Mouse (Mus musculus): ENCODE measurements around the gene Mfsd6.

Gene Mfsd6

GRCm38 (mm10) chr1:52727056-52727900 is at the start of gene Mfsd6:
Gene Mfsd6 (minus strand): TSS chr1:52727462.
- peak; percentile 64 to 72 for DNase-seq

- DNase-seq: peak; percentile 30 to 59
Measured at GRCm38 (mm10) chr1:52765176-52766111, 38.2 kb upstream of the Mfsd6 start.

DNA sequence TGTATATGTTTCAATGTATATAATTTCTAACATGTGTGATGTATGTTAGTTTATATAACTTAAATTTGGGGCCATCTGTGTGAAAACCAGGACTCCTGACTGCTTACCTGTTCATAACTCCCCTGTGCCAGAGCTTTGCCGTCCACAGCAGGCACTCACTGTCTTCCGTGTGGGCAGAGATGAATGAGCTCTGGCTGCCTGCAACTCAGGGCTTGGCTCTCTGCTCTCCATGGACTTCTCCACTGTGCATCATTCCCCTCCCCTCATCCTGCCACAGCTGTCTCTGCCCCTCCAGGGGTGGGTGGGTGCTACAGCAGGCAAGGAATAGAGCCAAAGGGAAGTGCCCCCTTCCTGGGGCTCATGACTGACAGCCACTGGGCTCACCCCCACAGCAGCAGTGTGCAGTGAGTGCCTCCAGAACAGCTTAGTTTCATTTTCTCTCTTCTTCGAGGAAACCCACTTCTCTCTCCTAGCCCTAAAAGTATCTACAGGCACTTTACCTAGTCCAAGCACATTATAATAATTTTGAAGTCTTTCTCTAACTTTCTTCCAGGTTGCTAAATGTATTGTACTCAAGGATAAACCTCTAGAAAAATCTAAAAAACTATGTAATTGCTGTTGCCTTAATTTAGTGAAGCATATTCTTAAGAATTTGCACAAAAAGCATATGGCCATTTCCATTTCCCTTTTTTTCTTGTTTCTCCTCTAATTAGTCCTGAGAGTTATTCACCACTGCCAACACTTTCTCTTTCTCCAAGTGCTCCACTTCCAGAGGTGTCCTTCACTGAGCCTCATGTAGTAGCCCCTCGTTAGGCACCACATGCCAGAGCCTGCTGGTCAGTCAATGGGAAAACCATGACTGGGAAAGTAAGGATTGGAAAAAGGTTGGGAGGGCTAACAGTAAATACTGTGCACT is 36.9 kb upstream of the Mfsd6 start:
- no peak for DNase-seq

DNA sequence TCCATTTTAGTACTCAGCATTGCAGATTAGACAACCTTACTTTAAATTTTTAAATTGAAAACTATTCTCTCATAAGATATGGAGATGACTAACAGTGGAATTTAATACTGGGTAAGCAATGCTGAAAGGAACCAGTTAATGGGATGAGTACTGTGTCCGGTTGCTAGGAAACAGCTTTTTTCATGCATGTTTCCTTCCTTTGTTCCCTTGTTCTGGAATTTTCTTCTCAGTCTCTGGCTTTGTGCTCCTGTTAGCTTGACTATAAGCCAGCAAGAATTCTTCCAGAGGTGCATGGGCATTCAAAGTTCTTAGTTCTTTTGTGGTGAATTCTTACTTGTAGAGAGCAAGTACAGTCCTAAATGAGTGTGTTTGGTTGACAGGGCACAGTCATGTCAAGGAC is 30.9 kb upstream of the Mfsd6 start:
- no peak for DNase-seq

DNA sequence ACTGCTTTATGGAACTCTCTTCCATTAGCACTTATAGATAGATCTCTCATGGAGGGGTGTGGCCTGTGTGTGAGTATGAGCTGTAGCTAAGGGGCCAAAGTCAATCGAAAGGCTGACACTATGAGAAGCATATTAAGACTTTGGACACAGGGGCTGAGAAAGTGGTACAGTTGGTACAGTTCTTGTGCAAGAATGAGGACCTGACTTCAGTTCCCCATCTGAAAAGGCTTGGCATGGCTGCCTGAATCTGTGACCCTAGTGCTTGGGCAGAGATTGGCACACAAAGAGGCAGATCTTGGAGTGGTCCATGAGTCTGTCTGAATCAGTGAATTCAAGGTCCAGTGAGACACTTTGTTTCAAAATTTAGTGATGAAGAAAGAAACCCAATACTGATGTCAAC is 27.1 kb upstream of the Mfsd6 start:
- no peak for DNase-seq

GRCm38 (mm10) chr1:52753828-52754227 is 26.6 kb upstream of the Mfsd6 start:
- DNase-seq: no peak

DNA sequence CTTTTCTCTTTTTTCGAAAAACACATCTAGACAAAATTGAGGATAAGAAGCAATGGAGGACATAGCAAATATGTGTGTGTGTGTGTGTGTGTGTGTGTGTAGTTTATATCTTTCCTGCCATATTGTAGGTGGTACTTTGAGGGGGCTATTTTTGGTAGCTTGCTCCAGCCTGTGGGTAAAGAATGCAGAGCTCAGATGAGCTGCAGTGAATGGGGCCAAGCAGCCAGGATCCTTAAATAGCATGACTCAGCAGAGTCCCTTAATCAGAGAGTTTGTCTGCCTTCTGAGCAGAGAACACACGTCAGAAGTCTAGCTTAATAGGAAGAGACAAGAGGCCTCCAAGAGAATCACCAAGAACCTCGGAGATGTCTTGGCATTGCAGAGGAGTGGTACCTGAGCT is 25.4 kb upstream of the Mfsd6 start:
- no peak for DNase-seq

GRCm38 (mm10) chr1:52751634-52752033 is 24.4 kb upstream of the Mfsd6 start:
- no peak for DNase-seq

DNA sequence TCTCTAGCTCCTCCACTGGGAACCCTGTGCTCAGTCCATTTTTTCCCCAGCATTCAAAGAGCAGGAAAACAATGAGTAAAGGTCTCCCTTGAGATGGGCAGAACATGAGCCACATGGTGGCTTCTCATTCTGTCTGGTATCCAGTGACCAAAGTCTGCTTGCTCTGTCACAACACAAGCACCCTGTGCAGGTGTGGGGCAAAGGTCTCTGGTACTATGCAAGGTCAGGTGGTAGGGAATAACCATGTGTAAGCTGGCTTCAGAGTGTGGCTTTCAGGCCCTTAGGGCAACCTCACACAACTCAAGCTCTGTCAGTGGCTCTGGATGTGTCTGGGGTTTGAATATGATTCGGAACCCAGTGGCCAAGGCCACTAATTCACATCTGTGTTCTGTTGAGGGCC is 22.7 kb upstream of the Mfsd6 start:
- DNase-seq: no peak

GRCm38 (mm10) chr1:52748260-52748659 is 21.0 kb upstream of the Mfsd6 start:
- peak; percentile 59 to 64 for DNase-seq

- no peak for DNase-seq
Measured at GRCm38 (mm10) chr1:52742567-52742966, 15.3 kb upstream of the Mfsd6 start.

DNA sequence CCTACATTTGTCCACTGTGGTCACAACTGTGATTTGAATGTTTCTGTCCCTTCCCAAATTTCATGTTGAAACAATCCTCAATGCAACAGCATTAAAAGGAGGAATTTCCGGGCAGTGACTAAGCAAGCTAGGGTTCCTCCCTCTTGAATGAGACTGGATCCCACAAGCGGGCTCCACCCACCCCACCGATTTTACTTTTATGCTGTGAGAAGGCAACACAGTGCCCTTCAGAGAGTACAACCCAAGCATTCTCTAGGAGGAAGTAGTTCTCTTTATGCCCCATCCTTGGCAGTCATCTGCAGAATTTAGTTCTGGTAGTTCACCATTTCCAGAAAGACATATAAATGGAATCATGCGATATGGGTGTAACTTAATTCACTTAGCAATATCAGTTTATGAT is 6.9 kb upstream of the Mfsd6 start:
- DNase-seq: peak in 1 of 2 experiments; percentile 12

GRCm38 (mm10) chr1:52730258-52730657 is 3.0 kb upstream of the Mfsd6 start:
- DNase-seq: no peak

DNA sequence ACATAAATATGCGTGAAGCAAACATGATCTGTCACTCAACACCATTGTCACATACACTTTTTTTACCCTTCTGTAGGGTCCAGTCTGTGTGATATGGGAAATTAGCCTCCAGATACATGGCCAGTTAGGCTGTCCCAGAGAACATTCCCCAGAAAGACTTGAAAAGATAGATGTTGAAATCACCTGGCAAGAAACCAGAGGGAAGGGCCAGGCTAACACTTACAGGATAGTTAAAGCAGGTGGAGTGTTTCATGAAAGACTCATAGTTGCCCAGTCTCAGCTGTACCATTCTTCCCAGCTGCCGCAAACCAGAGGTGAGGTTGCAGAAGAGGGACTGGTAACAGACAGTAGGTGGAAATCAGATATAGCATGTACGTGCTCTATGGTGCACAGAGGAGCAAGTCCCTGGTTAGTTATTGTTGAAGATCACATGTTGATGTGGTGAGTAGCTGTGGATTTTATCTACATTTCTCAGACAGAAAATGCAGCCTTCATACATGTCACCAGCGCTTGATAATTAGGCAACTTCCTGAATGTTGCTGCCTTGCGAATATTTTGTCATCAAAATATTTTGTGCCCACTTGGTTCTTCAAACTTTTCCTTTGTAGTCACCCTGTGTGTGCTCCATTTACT is 1.7 kb upstream of the Mfsd6 start:
- DNase-seq: peak in 1 of 2 experiments; percentile 54

DNA sequence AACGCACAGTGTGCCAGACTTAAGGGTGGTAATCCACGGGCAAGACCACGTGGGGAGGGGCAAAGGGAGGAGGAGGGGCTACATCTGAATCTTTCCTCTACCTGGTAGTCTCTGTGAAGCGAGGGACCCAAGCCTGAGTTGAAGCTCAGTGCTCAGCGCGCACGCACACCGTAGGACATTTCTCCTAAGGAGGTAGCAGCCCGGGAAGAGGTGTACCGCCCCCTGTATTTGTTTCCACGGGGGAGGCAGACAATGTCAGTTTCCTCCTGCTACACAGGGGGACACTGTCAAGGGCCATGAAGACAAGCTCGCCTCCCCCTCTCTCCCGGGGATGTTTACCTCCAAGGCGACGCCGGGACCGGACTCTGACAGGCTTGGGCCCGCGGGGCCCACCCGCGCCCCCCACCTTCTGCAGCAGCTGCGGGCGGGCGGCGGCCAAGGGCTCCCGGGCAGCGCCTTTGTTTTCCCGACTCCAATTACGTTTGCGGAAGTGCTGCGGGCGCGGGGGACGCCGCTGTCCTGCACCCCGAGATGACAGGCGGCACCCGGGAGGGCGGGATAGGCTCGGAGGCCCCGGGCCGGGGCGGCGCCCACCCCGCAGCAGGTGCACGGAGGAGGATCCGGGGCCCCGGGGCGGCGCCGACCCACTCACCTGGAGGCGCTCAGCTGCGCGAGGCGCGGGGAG is 749 bp downstream of the Mfsd6 start:
- peak; percentile 70 to 78 for DNase-seq

- DNase-seq: peak; percentile 42 to 46
Measured at GRCm38 (mm10) chr1:52722586-52722985, 4.7 kb downstream of the Mfsd6 start.

- no peak for DNase-seq
Measured at GRCm38 (mm10) chr1:52719096-52719495, 8.2 kb downstream of the Mfsd6 start.

DNA sequence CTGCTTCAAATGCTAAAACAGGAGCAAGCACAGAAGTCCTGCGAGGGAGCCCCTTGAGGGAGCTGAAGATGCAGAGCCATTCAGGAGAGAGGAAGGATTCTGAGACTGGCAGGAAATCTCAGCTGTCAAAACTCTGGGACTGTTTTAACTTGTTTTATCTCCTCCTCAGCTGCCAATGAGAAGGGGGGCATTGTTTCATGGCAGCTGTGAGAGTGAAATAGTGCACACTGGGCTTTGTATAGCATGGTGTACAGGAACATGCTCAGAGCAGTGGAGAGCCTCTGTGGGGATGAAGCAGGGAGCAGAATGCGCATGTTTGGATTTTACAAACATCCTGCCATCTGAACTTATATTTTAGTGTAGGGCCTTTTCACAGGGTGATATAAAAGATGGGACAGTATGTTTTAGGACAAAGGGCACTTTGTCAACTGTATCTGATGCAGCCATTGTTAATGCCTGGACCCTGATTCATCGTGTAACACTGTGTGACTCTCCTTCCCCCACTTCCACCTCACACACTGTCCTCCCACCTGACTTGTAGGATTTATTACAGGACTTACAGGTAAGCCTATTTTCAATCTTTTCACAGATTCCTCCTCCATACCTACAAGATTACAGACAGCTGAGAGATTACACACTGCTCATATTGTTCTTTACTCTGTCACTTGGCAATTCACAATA is 9.1 kb downstream of the Mfsd6 start:
- DNase-seq: no peak

- DNase-seq: no peak
Measured at GRCm38 (mm10) chr1:52714451-52714850, 12.8 kb downstream of the Mfsd6 start.

DNA sequence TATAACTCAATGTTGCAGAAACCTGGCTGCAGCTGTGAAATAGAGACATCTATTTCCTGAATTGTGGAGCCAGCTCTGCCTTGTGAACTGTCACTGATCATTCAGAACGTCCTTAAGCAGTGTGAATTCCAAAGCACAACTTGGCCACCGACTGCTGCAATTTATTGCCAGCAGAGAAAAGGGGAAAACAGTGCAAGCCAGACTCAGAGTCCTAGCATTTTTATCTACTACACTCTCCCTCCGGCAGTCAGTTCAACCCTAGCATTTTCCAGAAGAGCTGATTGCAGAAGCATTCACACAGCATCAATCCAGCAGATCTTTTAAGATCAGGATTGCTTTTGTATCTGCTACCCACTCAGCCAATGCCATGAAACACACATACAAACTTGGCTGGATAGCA is 13.2 kb downstream of the Mfsd6 start:
- DNase-seq: no peak

GRCm38 (mm10) chr1:52708745-52709144 is 18.5 kb downstream of the Mfsd6 start:
- DNase-seq: no peak
